Mouse (Mus musculus) layer of hippocampus, adult 2 months (tissue): ENCODE measurements around the gene Ttll13. TPM values are rescaled to one million over a fixed set of nuclear protein-coding genes. Genes with fewer than 3 reads are reported as not detected.

Source experiments
- DNase-seq, 2 experiments: peaks; one replicate each; pipeline ENCODE4 v3.0.0; 2022; ENCODE audit warnings: low spot score in 2 of 2
- H3K27ac ChIP-seq: fragments of 200-600 bp; 2 replicates; pipeline ENCODE4 v1.8.1; 2022
- H3K4me3 ChIP-seq: fragments of 200-600 bp; 2 replicates; pipeline ENCODE4 v1.8.1; 2022; ENCODE audit warnings: mild to moderate bottlenecking
- CTCF ChIP-seq: fragments of 200-600 bp; conservative IDR thresholded peaks from 2 replicates; pipeline ENCODE4 v1.8.1; 2022; ENCODE audit warnings: antibody characterized with exemption, mild to moderate bottlenecking, moderate library complexity
- total RNA-seq, 2 experiments: library from RNA; stranded (reverse); gene quantifications; 2 replicates each; pipeline ENCODE4 v1.2.3; 2021

The Ttll13 gene
- total RNA-seq, 2 experiments from 2014 or later = 1.4 to 3.3 TPM

DNA sequence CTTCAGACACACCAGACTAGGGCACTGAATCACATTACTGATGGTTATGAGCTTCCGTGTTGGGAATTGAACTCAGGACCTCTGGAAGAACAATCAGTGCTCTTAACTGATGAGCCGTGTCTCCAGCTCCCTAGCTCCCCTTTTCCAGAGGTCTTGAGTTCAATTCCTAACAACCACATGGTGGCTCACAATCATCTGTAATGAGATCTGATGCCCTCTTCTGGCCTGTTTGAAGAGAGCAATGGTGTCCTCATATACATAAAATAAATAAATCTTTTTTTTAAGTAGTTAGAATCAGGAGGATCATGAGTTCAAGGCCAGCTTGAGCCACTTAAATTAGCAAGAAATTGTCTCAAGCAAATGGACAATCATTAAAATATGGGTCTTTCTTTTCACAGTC is 9.8 kb downstream of the Ttll13 start:
- peak; percentile 68 for TF ChIP-seq CTCF
- no peak for DNase-seq
- H3K4me3 ChIP-seq = no peak overlapping the region
- no peak overlapping the region for H3K27ac ChIP-seq

DNA sequence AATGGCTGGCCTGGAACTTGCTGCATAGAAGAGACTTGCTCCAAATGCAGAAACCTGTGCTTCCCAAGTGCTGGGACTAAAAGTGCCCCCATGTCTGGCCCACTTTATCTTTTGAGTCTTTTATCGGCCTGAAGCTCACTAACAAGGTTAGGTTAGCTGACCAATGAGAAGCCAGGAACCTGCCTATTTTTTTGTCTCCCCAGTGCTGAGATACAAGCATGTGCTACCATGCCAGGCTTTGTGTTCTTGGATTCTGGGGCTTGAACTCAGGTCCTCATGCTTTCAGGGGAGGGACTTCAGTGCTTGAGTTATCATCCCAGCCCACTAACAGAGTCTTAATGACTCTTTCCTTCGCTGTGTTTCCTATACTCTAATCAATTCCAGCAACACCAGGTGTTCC is 11.5 kb downstream of the Ttll13 start:
- no peak for DNase-seq
- H3K4me3 ChIP-seq = no peak overlapping the region
- no peak for TF ChIP-seq CTCF
- no peak overlapping the region for H3K27ac ChIP-seq

DNA sequence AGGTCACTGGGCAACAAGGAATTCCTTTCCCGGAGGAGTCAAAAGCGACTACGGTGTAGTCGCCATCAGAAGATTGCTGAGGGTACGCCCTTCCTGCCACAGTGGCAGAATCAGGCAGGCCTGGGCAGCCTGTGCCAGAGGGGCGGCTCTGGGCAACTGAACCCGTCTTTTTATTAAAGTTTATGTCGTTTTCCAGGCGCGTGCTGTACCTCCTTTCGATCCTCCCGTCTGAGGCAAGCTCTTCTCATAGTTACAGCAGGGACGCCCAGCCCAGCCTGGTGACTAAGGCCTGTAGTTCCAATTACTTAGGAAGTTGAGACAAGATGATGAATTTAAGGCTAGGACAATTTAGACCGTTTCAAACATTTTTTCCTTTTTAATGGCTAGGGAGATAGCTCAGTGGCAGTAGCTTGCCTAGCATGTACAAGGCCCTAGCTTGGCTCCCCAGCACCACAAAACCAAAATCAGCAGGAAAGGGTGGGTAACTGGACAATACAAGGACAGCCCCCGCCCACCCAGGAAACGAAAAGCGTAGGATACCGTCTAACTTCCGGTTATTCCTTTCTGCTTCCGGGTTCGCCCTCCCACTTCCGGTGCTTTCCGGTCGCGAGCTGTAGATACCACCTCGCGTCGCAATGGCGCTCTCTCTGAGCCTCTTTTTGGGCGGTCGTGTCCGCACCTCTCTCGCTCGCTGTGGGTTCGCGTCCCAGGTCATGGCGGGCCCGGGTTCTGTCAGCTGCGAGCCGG is 14.6 kb downstream of the Ttll13 start, which contains the start of gene Ngrn:
Gene Ngrn, plus strand, starts transcription at position 591 of the 747 bp plus-strand sequence.
- peak; percentile 85 to 87 for DNase-seq
- H3K27ac ChIP-seq = peak within 1 kb of the TSS; percentile 86
- TF ChIP-seq CTCF = 0 out of 2 replicates have a peak, but pooled peaks have one; percentile 24
- peak within 1 kb of the TSS; percentile 83 for H3K4me3 ChIP-seq

DNA sequence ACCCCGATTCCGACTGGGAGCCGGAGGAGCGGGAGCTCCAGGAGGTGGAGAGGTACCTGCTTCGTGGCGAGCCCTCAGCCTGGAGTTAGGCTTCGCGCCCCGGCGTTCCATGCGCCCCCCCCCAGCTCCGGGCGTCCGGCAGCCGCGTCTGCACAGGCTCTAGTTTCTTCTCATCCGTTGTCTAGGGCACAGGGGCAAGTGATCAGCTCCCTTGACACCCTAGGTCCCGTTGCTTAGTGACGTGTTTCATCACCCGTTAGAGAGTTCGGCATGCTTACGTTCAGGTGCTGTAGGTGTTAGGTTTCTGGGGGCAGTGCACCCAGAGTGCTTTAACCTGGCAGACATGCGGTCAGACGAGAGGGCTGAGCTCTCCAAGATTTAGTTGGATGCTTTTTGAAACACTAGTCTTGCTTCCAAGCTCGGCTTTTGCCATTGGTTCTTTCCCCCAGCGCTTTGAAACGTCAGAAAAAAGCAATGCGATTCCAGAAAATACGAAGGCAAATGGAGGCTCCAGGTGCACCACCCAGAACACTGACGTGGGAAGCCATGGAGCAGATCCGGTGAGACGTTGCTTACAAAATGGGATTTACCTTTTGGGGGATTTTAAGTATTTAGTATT is 15.3 kb downstream of the Ttll13 start:
- no peak for TF ChIP-seq CTCF
- Histone ChIP-seq H3K27ac (peak overlapping the region; percentile 86), H3K4me3 (peak overlapping the region; percentile 83)
- peak in 1 of 2 experiments; percentile 30 for DNase-seq

DNA sequence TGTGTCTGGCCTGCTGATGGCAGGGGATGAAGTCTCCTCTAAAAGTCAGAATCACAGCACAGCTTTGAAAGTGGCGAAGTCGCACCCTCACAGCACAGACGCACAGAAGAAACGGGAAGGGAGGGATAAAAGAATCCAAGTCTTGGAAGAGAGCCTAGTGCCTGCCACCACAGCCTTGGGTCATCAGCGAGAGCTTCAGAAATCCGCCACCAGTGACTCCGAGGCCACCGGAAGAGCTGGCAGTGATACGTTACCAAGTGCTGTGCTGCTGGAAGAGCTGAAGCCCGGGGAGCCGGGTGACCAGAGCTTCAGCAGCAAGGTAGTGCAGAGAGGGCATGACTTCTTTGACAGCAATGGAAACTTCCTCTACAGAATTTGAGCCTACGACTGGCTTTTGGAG is 18.4 kb downstream of the Ttll13 start:
- no peak for TF ChIP-seq CTCF
- no peak for DNase-seq
- H3K4me3 ChIP-seq = no peak overlapping the region
- no peak overlapping the region for H3K27ac ChIP-seq

DNA sequence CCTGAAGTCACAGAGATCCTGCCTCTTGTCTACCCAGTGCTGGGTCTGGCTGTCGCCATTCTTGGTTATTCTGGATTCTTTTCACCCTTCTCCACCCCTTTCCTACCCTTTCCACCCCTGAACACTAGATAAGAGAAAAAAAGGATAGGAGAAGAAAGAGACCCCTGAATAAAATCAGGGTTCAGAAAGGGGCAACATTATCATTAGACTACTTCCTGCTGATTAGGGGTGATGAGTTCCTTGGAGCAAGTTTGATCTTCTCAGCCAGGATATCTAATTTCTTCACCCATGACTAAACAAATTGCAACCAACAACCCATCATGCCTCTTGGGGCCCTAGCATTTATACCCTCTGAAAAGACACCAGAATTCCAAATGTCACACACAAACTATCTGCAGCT is 21.6 kb downstream of the Ttll13 start:
- TF ChIP-seq CTCF = no peak
- Histone ChIP-seq H3K4me3 (no peak overlapping the region), H3K27ac (no peak overlapping the region)
- no peak for DNase-seq

DNA sequence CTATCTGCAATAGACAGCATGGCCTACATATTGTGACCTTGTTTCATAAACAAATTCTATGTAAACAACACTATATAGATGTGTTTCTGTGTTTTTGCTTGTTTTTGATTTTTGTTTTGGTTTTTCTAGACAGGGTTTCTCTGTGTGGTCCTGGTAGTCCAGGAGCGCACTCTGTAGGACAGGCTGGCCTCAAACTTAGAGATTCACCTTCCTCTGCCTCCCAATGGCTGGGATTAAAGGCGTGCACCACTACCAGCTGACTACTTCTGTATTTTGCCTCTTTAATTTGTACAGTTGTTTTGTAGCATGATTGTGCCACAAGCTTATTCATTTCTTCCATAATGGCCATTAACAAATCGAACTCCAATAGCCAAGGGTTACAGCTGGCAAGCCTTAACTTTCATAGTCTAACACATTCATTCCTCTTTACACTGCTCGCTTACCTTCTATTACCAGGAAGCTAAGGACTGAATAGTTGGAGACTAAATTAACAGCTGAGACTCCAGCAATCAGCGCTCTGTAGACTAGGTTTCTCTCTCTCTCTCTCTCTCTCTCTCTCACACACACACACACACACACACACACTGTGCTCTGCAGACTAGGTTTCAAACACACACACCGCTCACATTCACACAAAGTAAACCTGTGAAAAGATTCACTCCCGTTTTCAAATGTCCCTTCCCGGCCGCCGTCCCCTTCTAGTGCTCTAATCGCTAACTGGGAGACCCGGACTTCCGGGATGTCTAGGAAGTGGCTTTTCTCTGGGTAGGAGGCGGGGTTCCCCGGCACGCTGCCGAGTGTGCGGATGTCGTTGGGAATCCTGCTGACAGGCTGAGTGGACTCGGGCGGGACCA is 22.9 kb downstream of the Ttll13 start, which contains the start of gene Vps33b:
Gene Vps33b, plus strand, starts transcription at position 753 of the 854 bp plus-strand sequence.
- Histone ChIP-seq H3K27ac (peak within 1 kb of the TSS; percentile 84), H3K4me3 (peak within 1 kb of the TSS; percentile 66)
- peak; percentile 93 to 97 for DNase-seq
- no peak for TF ChIP-seq CTCF

DNA sequence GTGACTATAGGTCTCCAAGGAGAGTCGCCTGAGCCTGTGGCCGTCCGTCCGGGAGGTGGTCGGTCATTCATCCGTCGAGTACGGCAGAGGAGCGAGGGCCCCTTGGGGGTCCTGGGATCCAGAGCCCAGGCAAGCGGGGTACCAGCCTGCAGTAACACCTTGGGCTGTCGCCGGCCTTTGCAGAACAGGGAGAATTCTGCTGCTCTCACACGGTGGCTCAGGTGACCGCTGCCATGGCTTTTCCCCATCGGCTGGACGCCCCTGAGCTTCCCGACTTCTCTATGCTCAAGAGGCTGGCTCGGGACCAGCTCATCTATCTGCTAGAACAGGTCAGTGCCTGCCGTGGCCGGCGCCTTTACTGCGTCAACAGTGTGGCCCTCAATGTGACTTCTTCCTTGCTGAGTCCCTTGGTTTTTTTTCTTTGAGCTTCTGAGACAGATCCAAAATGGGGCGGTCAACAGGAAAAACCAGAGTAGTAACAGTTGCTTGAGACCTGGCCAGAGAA is 23.6 kb downstream of the Ttll13 start:
- Histone ChIP-seq H3K4me3 (peak overlapping the region; percentile 66), H3K27ac (peak overlapping the region; percentile 84)
- TF ChIP-seq CTCF = no peak
- no peak for DNase-seq

DNA sequence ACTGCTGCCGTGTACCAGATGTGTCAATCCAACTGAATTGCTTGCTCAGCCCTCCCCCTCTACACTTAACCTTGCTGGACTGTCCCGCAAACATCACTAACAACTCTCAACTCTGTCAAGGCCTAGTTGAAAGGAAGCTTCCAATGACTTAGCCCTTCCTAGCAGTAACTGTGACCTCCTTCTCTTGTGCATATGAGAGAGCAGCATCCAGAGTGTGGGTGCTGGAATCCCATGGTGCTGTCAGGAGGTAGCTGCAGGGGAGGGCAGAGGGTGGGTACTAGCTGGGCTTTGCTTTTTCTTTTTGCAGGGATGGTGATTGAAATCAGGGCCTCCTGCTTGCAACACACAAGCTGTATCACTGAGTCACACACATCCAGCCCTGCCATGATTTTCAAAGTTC is 27.3 kb downstream of the Ttll13 start:
- H3K4me3 ChIP-seq = no peak overlapping the region
- no peak for DNase-seq
- no peak for TF ChIP-seq CTCF
- H3K27ac ChIP-seq = no peak overlapping the region

DNA sequence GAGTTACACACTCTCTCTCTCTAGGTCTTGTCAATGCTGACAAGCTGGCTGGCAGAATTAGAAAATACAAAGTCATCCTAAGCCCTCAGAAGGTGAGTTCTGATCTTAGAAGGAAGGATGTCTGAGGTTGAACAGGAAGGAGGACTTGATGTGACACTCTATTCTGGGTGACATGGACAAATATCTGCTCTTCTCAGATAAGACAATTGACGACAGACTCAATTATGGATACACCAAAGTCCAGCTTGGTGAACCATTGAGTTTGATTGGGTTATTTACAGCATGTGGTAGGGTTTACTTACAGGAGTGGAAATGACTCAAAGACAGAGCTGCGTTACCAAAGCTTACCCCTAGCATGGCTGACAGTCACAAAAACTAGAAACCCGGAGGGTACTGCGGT is 30.2 kb downstream of the Ttll13 start:
- H3K27ac ChIP-seq = no peak overlapping the region
- no peak for TF ChIP-seq CTCF
- no peak for DNase-seq
- H3K4me3 ChIP-seq = no peak overlapping the region

DNA sequence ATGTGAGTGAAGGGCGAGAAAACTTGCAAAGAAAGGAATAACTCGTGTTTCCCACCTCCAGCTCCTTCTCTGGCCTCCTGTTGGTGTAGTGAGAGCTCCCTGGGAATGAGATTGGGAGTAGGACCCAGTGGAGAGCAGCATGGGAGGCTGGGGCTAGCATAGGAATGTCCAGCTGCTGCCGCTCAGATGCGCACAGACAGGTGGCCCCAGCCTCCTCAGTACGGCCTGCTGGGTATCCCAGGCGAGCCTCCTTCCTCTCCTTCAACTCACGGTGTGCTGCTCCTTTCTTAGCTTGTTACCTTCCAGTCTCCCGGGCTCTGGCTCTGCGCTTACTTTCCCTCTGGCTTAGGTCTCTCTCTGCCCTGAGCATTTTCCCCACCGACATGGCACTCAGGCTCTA is 33.9 kb downstream of the Ttll13 start:
- DNase-seq = no peak
- H3K27ac ChIP-seq = no peak overlapping the region
- TF ChIP-seq CTCF = no peak
- H3K4me3 ChIP-seq = no peak overlapping the region

DNA sequence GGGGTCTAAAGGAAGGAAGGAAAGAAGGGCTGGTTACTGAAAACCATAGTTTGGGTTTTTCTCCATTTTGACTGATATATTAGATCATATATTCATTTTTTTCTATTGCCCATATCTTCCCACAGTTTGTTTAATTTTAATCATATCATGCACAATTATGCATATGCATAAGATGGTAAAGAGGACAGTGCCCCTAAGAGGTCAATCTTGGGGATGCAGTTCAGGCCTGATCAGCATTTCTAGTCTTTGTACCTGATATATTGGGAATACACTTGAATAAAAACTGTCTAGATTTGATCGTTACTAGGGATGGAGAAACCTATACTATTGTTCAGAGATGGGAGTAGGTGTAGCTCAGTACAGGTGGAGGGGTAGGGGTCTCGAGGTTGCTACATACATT is 34.8 kb downstream of the Ttll13 start:
- DNase-seq = no peak
- peak; percentile 34 for TF ChIP-seq CTCF
- Histone ChIP-seq H3K27ac (no peak overlapping the region), H3K4me3 (no peak overlapping the region)

DNA sequence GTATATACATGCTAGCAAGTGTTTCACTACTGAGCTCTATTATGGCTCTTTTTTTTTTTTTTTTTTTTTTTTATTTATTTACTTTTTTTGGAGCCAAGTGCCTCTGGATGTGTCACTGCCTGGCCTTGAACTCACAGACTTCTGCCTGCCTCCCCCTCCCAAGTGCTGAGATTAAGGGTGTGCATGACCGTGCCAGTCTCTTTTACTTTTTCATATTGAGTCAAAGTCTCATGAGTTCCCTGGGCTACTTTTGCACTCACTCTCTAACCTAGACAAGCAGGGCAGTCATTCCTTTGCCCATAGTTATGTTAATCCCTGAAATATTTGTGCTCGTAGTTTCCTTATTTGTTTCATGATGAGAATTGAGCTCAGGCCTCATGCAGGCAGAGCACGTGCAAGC is 35.5 kb downstream of the Ttll13 start:
- no peak for DNase-seq
- TF ChIP-seq CTCF = no peak
- no peak overlapping the region for H3K27ac ChIP-seq
- H3K4me3 ChIP-seq = no peak overlapping the region
